Mouse (Mus musculus): ENCODE data around the gene Rab15. TPM values are rescaled to one million over a fixed set of nuclear protein-coding genes. Genes with fewer than 3 reads are reported as not detected.

Gene Rab15
- polyA plus RNA-seq, 1 experiment = 108 TPM

GRCm38 (mm10) chr12:76853378-76854142 is 30.9 kb upstream of the Rab15 start:
- WGBS = 97% methylated on average over 1 of the region's 1 CpGs
- TF ChIP-seq POLR2A (IDR thresholded peaks at IDR 0.05; ENCODE audit: borderline replicate concordance, insufficient read depth, low read length) = no peak
- TF ChIP-seq CTCF (IDR thresholded peaks at IDR 0.05; ENCODE audit: borderline replicate concordance, insufficient read depth, low read depth, low read length) = no peak
- peaks cover 6% of the 10 kb centered on the region; the same call in 1 of the 2 replicates for H3K4me1 ChIP-seq (ENCODE audit: control insufficient read depth, insufficient read depth, low read length)

GRCm38 (mm10) chr12:76852419-76852818 is 29.7 kb upstream of the Rab15 start:
- no peak for DNase-seq
- WGBS = 87% methylated on average over 2 of the region's 2 CpGs
- TF ChIP-seq CTCF (IDR thresholded peaks at IDR 0.05; ENCODE audit: borderline replicate concordance, insufficient read depth, low read depth, low read length) (no peak), POLR2A (IDR thresholded peaks at IDR 0.05; ENCODE audit: borderline replicate concordance, insufficient read depth, low read length) (no peak)
- no peak overlapping the region for H3K27ac ChIP-seq (ENCODE audit: insufficient read depth, low read length)
- no peaks in the 10 kb centered on the region for H3K27me3 ChIP-seq (ENCODE audit: control insufficient read depth, insufficient read depth, low read length)
- peaks cover 8% of the 10 kb centered on the region; the same call in 1 of the 2 replicates for H3K4me1 ChIP-seq (ENCODE audit: control insufficient read depth, insufficient read depth, low read length)
- no peak overlapping the region for H3K4me3 ChIP-seq (replicated peaks; ENCODE audit: insufficient read depth, low read depth, low read length)

More at GRCm38 (mm10) chr12:76853378-76854142, 30.9 kb upstream of the Rab15 start:
- Histone ChIP-seq H3K27ac (ENCODE audit: insufficient read depth, low read length) (no peak overlapping the region), H3K27me3 (ENCODE audit: control insufficient read depth, insufficient read depth, low read length) (no peaks in the 10 kb centered on the region), H3K4me3 (replicated peaks; ENCODE audit: insufficient read depth, low read depth, low read length) (no peak overlapping the region)
- no peak for DNase-seq

GRCm38 (mm10) chr12:76844346-76845061 is 21.8 kb upstream of the Rab15 start:
- no peak overlapping the region for H3K27ac ChIP-seq (ENCODE audit: insufficient read depth, low read length)
- no peak for TF ChIP-seq CTCF (IDR thresholded peaks at IDR 0.05; ENCODE audit: borderline replicate concordance, insufficient read depth, low read depth, low read length)
- TF ChIP-seq POLR2A (IDR thresholded peaks at IDR 0.05; ENCODE audit: borderline replicate concordance, insufficient read depth, low read length) = no peak
- peaks cover 16% of the 10 kb centered on the region for H3K4me1 ChIP-seq (ENCODE audit: control insufficient read depth, insufficient read depth, low read length)
- WGBS = 89% methylated on average over 15 of the region's 15 CpGs
- no peak overlapping the region for H3K4me3 ChIP-seq (replicated peaks; ENCODE audit: insufficient read depth, low read depth, low read length)
- DNase-seq = no peak
- H3K27me3 ChIP-seq (ENCODE audit: control insufficient read depth, insufficient read depth, low read length) = no peaks in the 10 kb centered on the region

GRCm38 (mm10) chr12:76840081-76840480 is 17.4 kb upstream of the Rab15 start:
- no peak for TF ChIP-seq CTCF (IDR thresholded peaks at IDR 0.05; ENCODE audit: borderline replicate concordance, insufficient read depth, low read depth, low read length)
- no peak for TF ChIP-seq POLR2A (IDR thresholded peaks at IDR 0.05; ENCODE audit: borderline replicate concordance, insufficient read depth, low read length)
- 83% methylated on average over 6 of the region's 6 CpGs for WGBS
- DNase-seq = no peak
- peak overlapping the region; percentile 28; the same call in 1 of the 2 replicates for H3K27ac ChIP-seq (ENCODE audit: insufficient read depth, low read length)
- H3K4me3 ChIP-seq (replicated peaks; ENCODE audit: insufficient read depth, low read depth, low read length) = no peak overlapping the region
- no peaks in the 10 kb centered on the region for H3K27me3 ChIP-seq (ENCODE audit: control insufficient read depth, insufficient read depth, low read length)
- peaks cover 23% of the 10 kb centered on the region for H3K4me1 ChIP-seq (ENCODE audit: control insufficient read depth, insufficient read depth, low read length)

DNA sequence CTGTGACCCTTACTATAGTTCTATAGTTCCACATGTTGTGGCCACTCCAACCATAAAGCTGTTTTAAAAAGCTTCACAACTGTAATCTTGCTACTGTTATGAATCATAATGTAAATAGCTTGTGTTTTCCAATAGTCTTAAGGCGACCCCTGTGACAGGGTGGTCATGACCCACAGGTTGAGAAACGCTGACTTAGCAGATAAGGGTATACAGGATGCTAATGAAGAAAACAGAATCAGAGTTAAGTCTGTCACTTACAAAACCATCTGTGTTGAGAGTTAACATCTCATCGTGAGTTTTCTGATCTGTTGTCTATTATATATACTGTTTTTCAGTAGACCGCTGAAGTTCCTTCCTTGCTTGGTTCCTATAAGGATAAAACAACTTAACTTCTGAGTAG is 16.6 kb upstream of the Rab15 start:
- H3K4me3 ChIP-seq (replicated peaks; ENCODE audit: insufficient read depth, low read depth, low read length) = no peak overlapping the region
- H3K4me1 ChIP-seq (ENCODE audit: control insufficient read depth, insufficient read depth, low read length) = peaks cover 23% of the 10 kb centered on the region
- TF ChIP-seq CTCF (IDR thresholded peaks at IDR 0.05; ENCODE audit: borderline replicate concordance, insufficient read depth, low read depth, low read length) = no peak
- no peak for TF ChIP-seq POLR2A (IDR thresholded peaks at IDR 0.05; ENCODE audit: borderline replicate concordance, insufficient read depth, low read length)
- H3K27ac ChIP-seq (ENCODE audit: insufficient read depth, low read length) = peak overlapping the region; percentile 55; the same call in 1 of the 2 replicates
- WGBS = 92% methylated on average over 4 of the region's 4 CpGs
- DNase-seq = no peak
- H3K27me3 ChIP-seq (ENCODE audit: control insufficient read depth, insufficient read depth, low read length) = no peaks in the 10 kb centered on the region

GRCm38 (mm10) chr12:76837844-76838650 is 15.3 kb upstream of the Rab15 start:
- no peak for TF ChIP-seq CTCF (IDR thresholded peaks at IDR 0.05; ENCODE audit: borderline replicate concordance, insufficient read depth, low read depth, low read length)
- peak; percentile 43; the same call in 1 of the 2 replicates for TF ChIP-seq POLR2A (IDR thresholded peaks at IDR 0.05; ENCODE audit: borderline replicate concordance, insufficient read depth, low read length)
- no peaks in the 10 kb centered on the region for H3K27me3 ChIP-seq (ENCODE audit: control insufficient read depth, insufficient read depth, low read length)
- H3K4me1 ChIP-seq (ENCODE audit: control insufficient read depth, insufficient read depth, low read length) = peaks cover 23% of the 10 kb centered on the region
- peak in 1 of 2 experiments; percentile 62 for DNase-seq
- peak overlapping the region; percentile 88 for H3K27ac ChIP-seq (ENCODE audit: insufficient read depth, low read length)
- H3K4me3 ChIP-seq (replicated peaks; ENCODE audit: insufficient read depth, low read depth, low read length) = peak overlapping the region; percentile 89
- 4% methylated on average over 21 of the region's 21 CpGs for WGBS

- peaks cover 23% of the 10 kb centered on the region for H3K4me1 ChIP-seq (ENCODE audit: control insufficient read depth, insufficient read depth, low read length)
- no peaks in the 10 kb centered on the region for H3K27me3 ChIP-seq (ENCODE audit: control insufficient read depth, insufficient read depth, low read length)
- TF ChIP-seq POLR2A (IDR thresholded peaks at IDR 0.05; ENCODE audit: borderline replicate concordance, insufficient read depth, low read length) (no peak), CTCF (IDR thresholded peaks at IDR 0.05; ENCODE audit: borderline replicate concordance, insufficient read depth, low read depth, low read length) (peak; percentile 87)
- peak overlapping the region; percentile 89 for H3K4me3 ChIP-seq (replicated peaks; ENCODE audit: insufficient read depth, low read depth, low read length)
- under 1% methylated on average over 43 of the region's 43 CpGs for WGBS
- peak; percentile 100 for DNase-seq
- peak overlapping the region; percentile 88 for H3K27ac ChIP-seq (ENCODE audit: insufficient read depth, low read length)
Measured at GRCm38 (mm10) chr12:76837101-76837843, 14.6 kb upstream of the Rab15 start.
